Mouse (Mus musculus) adrenal gland, postnatal 10 days (tissue): ENCODE results near the gene Tle2. TPM values are rescaled to one million over a fixed set of nuclear protein-coding genes. Genes with fewer than 3 reads are reported as not detected.

Experiments used
- DNase-seq: peaks from one replicate; pipeline ENCODE4 v3.0.0; 2021; ENCODE audit warnings: mixed read lengths
- total RNA-seq, 2 experiments: library from RNA; stranded (reverse); gene quantifications; 2 replicates each; pipeline ENCODE4 v1.2.3; 2021

Tle2 gene
- total RNA-seq, 2 experiments from 2014 or later = 10.9 to 18.1 TPM

GRCm38 (mm10) chr10:81575208-81575631 lies 859 bp downstream of the Tle2 start:
- DNase-seq = peak; percentile 72

GRCm38 (mm10) chr10:81575695-81576094 lies 1.3 kb downstream of the Tle2 start:
- DNase-seq = no peak

DNA sequence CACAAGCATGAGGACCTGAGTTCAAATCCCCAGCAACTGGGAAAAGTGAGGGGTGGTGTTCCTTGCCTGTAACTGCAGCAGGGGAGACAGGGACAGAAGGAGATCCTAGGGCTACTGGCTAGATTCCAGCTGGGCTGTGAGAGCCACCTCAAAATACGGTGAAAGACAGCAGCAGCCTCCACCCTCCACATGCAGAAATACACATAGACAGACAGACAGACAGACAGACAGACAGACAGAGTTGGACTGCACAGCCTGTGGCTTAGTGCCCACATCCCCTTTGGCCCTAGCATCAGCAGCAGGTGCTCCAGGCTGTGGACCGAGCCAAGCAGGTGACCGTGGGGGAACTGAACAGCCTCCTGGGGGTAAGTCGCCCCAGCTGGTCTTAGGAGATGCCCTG lies 5.6 kb downstream of the Tle2 start:
- DNase-seq = no peak

- DNase-seq = no peak
Measured at GRCm38 (mm10) chr10:81580441-81581070, 6.2 kb downstream of the Tle2 start.

DNA sequence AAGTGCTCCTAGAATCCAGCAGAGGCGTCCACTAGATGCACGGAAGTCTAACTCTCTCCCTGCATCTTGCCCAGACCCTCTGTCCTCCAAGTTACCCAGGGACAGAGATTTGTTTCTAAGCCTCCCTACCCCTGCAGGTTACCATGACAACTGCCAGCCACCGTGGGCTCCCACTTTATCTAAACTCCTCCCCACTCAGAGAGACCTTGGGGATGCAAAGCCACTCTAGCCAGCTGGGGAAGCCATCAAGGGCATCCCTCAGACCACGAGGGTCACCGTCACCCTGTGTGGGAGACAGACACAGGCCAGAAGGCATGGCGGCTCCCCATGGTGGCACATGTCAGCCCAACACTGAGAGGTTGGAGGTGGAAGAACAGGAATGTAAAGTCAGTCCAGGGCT lies 9.0 kb downstream of the Tle2 start:
- DNase-seq = no peak

DNA sequence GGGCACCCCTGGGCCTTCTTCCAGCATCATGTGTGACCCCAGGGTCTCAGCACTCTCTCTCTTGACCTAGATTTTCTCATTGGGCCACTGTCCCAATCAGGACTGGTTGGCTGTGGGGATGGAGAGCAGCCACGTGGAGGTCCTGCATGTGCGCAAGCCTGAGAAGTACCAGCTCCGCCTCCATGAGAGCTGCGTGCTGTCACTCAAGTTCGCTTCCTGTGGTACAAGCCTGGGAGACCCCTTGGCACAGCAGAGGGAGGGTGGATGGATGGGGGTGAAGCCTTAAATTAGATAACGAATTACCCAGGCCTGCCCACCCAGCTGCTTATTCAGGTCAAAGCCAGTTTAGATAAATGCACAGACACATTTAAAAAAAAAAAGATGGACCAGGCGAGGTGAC lies 14.4 kb downstream of the Tle2 start:
- DNase-seq = no peak

DNA sequence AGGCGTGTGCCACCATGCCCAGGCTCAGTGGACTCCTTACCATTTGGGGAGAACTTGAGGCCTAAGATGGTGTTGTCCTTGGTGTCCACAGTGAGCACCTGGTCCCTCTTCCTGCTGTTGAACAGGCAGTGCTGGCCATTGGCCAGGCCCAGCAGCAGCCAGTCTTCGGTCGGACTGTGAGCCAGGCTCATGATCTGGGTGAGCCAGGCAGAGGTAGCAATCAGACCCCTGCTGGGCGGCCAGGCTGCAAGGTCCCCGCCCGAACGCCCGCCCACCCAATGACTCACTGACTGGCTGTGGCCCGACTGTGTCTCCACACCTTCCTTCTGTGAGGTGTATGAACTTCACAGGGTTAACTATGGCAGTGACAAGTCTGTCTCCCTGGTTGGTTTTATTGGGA lies 17.5 kb downstream of the Tle2 start:
- DNase-seq = no peak

DNA sequence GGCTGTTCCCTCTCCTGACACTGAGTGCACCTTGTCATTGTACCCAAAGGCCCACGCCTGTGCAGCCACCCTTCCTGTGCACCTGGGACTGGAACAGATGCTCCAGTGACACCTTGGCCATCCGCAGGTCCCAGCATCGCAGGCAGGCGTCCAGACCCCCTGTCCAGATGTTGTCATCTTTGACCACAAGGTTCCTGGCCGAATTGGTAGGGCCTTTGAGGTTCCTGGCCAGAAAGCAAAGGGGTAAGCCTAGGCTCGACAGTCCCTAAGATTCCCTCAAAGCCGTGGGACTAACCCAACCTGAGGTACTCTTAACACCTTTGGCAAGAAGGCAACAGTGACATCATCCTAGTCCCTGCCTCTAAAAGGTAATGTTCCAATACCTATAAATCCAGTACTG lies 18.3 kb downstream of the Tle2 start:
- DNase-seq = no peak

- DNase-seq = no peak
Measured at GRCm38 (mm10) chr10:81593223-81593622, 18.9 kb downstream of the Tle2 start.

GRCm38 (mm10) chr10:81593935-81594334 lies 19.6 kb downstream of the Tle2 start:
- DNase-seq = no peak

DNA sequence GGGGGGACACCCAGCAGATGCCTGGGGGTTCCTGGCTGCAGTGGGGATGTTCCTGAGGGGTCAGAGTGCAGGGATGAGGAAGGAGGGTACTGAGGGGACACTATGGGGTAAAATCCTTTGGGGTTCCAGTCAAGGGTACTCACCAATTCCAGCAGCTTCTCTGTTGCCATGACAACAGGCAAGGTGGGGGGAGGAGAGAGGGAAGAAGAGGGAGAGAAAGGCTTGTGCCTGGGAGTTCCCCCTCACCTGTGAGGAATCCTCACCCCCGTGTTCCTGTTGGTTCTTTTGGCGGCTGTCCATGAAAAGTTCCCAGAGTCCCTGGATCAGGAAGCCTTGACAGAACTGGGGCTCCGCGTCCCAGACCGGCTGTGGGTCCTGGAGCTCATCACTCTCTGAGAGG lies 21.2 kb downstream of the Tle2 start:
- DNase-seq = no peak

DNA sequence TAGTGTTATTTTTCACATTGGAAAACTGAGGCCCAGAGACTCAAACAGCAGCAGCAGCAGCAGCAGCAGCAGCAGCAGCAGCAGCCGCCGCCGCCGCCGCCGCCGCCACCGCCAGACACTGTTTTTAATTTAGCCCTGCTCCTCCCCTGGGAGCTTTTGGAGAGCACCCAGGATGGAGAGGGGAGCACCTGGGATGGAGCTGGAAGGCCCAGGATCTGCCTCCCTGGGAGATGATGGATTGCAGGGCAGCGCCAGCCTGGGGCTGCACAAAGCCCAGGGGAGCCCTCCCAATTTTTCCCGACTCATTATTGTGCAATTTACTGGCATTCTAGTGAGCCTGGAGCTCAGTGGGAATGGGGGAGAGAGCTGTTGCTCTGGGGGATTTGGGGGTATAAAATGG lies 22.2 kb downstream of the Tle2 start:
- DNase-seq = peak; percentile 77

- peak; percentile 77 for DNase-seq
Measured at GRCm38 (mm10) chr10:81597137-81597950, 23.0 kb downstream of the Tle2 start.

DNA sequence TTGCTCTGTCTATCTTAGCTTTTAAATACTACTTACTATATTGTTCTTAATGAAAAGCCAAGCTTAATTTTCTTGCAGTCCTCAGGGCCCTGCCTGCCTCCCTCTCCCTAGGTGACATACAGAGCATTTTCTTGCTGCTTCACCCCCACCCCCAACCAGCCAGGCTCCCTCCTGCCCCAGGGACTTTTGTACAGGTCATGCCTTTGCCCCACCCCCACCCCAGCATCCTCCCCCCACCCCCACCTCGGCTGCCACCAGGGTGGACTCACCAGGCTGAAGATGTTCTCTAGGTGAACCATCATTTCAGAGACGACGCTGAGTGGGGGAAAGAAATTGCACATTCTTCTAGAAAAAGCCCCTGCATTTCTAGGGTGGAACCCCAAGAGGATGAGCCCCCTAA lies 24.0 kb downstream of the Tle2 start:
- no peak for DNase-seq

DNA sequence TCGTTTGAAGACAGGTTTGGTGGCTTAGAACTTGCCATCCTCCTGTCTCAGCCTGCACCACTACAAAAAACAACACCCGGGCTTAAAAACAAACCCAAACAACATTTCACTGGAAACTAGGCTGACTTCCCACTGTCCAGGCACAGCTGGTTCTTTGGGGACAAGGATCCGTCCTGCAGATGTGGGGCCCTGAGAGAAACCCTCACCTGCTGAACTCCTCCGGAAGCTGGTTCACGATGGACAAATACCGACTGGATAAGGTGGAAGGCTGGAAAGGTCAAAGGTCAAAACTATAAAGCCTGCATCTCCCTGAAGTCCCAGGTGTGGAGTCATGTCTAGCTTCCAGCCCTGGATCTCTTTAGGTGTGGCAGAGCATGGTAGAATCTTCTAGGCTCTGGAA lies 24.5 kb downstream of the Tle2 start:
- no peak for DNase-seq

DNA sequence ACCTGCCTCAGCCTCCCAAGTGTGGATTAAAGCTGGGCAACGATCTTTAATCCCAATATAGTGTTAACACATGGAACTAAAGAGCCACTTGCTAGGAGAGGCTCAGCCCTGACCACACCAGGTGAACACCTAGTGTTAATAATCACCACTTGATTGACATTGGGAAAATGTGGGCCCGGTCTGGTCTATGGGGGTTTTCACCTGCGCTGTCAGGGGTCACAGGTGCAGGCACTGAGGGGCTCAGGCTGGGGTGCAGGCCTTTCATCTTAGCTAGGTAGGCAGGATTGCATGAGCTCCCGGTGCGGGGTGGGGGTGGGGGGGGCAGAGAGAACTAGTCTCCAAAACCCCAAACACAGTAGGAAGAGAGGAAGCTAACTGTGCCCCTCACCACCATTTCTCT lies 25.3 kb downstream of the Tle2 start:
- no peak for DNase-seq

- DNase-seq = no peak
Measured at GRCm38 (mm10) chr10:81600096-81600495, 25.7 kb downstream of the Tle2 start.

DNA sequence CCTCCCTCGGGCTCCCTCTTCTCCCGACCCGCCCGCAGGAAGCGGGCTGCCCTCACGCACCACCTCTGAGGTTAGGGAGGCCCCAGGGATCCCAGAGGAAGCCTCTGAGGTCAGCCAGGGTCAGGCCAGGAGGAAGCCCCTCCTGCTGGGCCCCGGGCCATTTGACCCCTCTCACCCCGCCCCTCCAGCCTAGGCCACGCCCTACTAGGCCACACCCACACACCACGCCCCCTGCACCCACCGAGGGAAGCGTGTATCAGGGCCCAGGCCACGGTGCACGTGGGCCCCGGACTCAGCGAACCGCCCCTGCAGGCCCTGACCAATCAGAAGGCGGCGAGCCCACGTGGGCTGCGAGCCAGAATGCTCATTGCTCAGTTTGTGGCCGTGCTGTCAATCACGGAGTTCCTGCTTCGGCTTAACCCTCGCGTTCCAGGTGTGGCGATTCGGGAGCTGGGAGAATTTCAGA lies 26.4 kb downstream of the Tle2 start, which contains the start of gene Tle6:
TSS of gene Tle6 (minus strand) at position 336 of the 466 bp plus-strand sequence.
- peak; percentile 98 for DNase-seq

- DNase-seq = no peak
Measured at GRCm38 (mm10) chr10:81601396-81601905, 27.1 kb downstream of the Tle2 start.

DNA sequence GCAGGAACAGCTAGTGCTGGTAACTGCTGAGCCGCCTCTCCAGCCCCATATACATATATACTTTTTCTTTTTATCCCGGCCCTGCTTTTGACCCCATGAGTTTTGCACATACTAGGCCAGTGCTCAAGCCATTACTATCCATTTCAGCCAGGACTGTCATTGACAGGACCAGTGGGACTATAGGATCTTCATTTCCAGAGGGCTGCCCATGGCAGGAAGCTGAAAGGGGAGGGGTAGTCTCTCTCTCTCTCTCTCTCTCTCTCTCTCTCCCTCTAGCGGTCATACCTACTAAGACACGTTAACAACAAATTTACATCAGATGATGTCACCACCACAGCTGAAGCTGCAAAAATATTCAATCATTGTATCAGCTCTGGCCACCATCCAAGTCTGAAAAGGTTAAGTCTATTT lies 28.4 kb downstream of the Tle2 start:
- no peak for DNase-seq

- no peak for DNase-seq
Measured at GRCm38 (mm10) chr10:81604019-81604967, 29.9 kb downstream of the Tle2 start.

DNA sequence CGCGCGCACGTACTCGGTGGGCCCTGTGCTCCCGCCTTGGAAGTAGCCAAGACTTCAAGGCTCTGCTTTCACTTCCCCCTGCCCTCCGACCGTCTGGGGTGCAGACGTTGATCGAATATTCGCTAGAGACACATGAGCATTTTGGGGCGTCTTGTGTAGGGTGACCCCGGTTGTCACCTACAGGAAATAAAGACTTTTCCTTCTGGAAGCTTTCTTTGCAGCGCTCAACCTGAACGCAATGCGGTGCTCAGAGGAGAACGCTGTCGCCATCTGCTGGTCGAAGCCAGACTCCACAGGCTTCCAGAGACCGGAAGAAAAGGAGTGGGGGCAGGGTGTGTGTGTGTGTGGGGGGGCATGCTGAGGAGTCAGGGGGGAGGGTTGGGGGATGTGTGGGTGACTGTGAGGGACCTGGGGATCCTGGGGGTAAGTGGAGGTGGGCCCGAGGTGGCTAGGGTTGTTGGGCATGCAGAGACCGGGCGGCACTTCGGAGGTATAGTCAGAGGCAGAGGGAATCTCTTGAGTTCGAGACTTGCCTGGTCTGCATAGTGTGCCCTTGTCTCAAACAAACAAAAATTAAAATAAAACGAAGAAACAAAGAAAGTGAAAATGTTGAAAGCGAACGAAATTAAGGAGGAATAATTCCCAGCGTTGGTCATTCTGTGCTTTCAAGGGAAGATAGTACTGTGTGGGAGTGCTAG lies 30.8 kb downstream of the Tle2 start:
- peak; percentile 90 for DNase-seq
